Mouse (Mus musculus) stomach, postnatal 0 days (tissue): ENCODE measurements around the gene Bloc1s4. TPM values are rescaled to one million over a fixed set of nuclear protein-coding genes. Genes with fewer than 3 reads are reported as not detected.

Experiments used
- ATAC-seq: fragments of 200-750 bp; cut with Nextera tagmentation; 2 replicates; pipeline ENCODE4 v1.8.0; 2017; ENCODE audit not compliant: low FRiP score, low TSS enrichment
- DNase-seq: peaks from one replicate; pipeline ENCODE4 v3.0.0-alpha.2; 2016; ENCODE audit warnings: low spot score
- H3K27ac ChIP-seq: fragments of 300-500 bp; sonication (generic); replicated peaks from 2 replicates; pipeline ENCODE4 v1.5.1; 2014; ENCODE audit warnings: mild to moderate bottlenecking, control low read depth
- H3K27me3 ChIP-seq: fragments of 300-500 bp; sonication (generic); 2 replicates; pipeline ENCODE4 v1.6.1; 2014; ENCODE audit warnings: low read length; ENCODE audit not compliant: control insufficient read depth, insufficient read depth
- H3K36me3 ChIP-seq: fragments of 300-500 bp; sonication (generic); 2 replicates; pipeline ENCODE4 v1.6.1; 2014; ENCODE audit warnings: low read length, mixed read lengths; ENCODE audit not compliant: control insufficient read depth, insufficient read depth
- H3K4me1 ChIP-seq: fragments of 300-500 bp; sonication (generic); replicated peaks from 2 replicates; pipeline ENCODE4 v1.6.1; 2014; ENCODE audit warnings: antibody characterized with exemption; ENCODE audit not compliant: control insufficient read depth, insufficient read depth
- H3K4me2 ChIP-seq: fragments of 300-500 bp; sonication (generic); replicated peaks from 2 replicates; pipeline ENCODE4 v1.6.1; 2014; ENCODE audit warnings: low read depth, mild to moderate bottlenecking, control low read depth, moderate library complexity
- H3K4me3 ChIP-seq: fragments of 300-500 bp; sonication (generic); 2 replicates; pipeline ENCODE4 v1.5.1; 2014; ENCODE audit warnings: low read depth, low read length, control low read depth
- H3K9ac ChIP-seq: fragments of 300-500 bp; sonication (generic); 2 replicates; pipeline ENCODE4 v1.6.1; 2014; ENCODE audit warnings: mild to moderate bottlenecking, low read length, control low read depth, mixed read lengths
- H3K9me3 ChIP-seq: fragments of 300-500 bp; sonication (generic); 2 replicates; pipeline ENCODE4 v1.6.1; 2016; ENCODE audit warnings: low read length; ENCODE audit not compliant: control insufficient read depth
- CTCF ChIP-seq: IDR thresholded peaks from 2 replicates; pipeline ENCODE4 v1.5.1; 2016; ENCODE audit warnings: antibody characterized with exemption, low read depth, mild to moderate bottlenecking, moderate library complexity
- EP300 ChIP-seq: optimal IDR thresholded peaks from 2 replicates; pipeline ENCODE3; 2016; ENCODE audit warnings: antibody characterized with exemption
- WGBS: fragments of 180-500 bp; shearing (Covaris S2); extraction: QIAGEN DNeasy Blood & Tissue Kit; methylation state at CpG from one replicate; pipeline ENCODE4 v1.1.7; 2014; 5-methylcytosine and 5-hydroxymethylcytosine counted together
- polyA plus RNA-seq: library from polyadenylated mRNA; unstranded; fragments of >200 nt; fragmentation: Nextera tagmentation; extraction: Ambion mirVana; gene quantifications from 2 replicates; pipeline ENCODE4 v1.2.1, GENCODE M21; 2015

Gene Bloc1s4
- polyA plus RNA-seq, 1 experiment from 2014 or later, result 21.4 TPM

- TF ChIP-seq CTCF (no peak), EP300 (no peak)
- Histone ChIP-seq H3K4me3 (no peak overlapping the region), H3K9ac (no peak overlapping the region), H3K4me2 (peak overlapping the region; percentile 25; the same call in 1 of the 2 replicates), H3K27ac (peak overlapping the region; percentile 70), H3K27me3 (no peaks in the 10 kb centered on the region), H3K9me3 (no peaks in the 10 kb centered on the region), H3K36me3 (no peaks in the 10 kb centered on the region), H3K4me1 (no peaks in the 10 kb centered on the region)
- DNase-seq (peak; percentile 33), ATAC-seq (peak; percentile 18; the same call in 1 of the 2 replicates)
- 37% methylated on average over 12 of the region's 12 CpGs for WGBS
Observed at GRCm38 (mm10) chr5:36725861-36726260, 22.6 kb downstream of the Bloc1s4 start.

DNA sequence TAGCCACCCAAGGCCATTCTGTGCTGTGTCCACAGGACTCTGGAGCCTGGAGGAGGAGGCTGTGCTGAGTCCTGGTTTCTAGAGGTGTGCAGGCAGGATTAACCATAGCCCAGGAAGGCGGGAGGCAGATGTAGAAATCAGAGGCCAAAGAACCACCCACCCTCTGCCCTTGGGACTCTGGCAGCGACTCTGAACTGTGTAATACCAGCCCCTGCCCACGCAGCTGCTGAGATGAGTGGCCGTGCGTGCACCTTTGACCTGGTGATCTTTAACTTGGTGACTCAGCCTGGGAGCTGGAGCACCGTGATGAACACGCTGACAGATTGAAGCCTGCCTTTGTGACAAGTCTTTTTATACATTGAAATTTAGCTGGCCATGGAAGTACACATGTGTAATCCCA is 24.2 kb downstream of the Bloc1s4 start:
- H3K9ac ChIP-seq, result no peak overlapping the region
- WGBS, result 55% methylated on average over 7 of the region's 7 CpGs
- no peaks in the 10 kb centered on the region for H3K27me3 ChIP-seq
- H3K4me2 ChIP-seq, result no peak overlapping the region
- no peak overlapping the region for H3K4me3 ChIP-seq
- peak; percentile 43 for DNase-seq
- TF ChIP-seq CTCF, result no peak
- TF ChIP-seq EP300, result no peak
- H3K36me3 ChIP-seq, result no peaks in the 10 kb centered on the region
- H3K27ac ChIP-seq, result peak overlapping the region; percentile 26; the same call in 1 of the 2 replicates
- H3K9me3 ChIP-seq, result no peaks in the 10 kb centered on the region
- ATAC-seq, result peak; percentile 24; the same call in 1 of the 2 replicates
- H3K4me1 ChIP-seq, result no peaks in the 10 kb centered on the region

DNA sequence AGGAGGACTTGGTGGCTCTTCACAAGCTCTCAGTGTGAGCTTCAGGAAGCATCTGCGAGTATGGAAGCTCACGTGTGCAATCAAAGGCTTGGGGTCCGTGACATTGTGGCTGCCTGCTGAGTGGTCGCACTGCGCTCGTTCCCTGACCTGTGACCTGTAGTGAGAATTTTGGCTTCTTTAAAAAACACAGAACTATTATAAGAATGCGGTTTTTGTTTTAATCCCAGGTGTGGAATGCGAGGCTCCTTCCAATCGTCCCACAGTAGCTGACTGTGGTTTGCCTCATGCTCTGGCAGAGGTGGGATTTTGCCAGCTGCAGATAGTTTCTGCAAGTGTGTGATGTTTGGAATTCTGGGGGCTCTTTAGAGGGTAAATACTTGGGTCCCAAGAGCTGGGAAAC is 25.1 kb downstream of the Bloc1s4 start:
- TF ChIP-seq EP300 (no peak), CTCF (no peak)
- Histone ChIP-seq H3K4me3 (no peak overlapping the region), H3K9me3 (no peaks in the 10 kb centered on the region), H3K4me1 (no peaks in the 10 kb centered on the region), H3K27ac (no peak overlapping the region), H3K9ac (no peak overlapping the region), H3K4me2 (no peak overlapping the region), H3K36me3 (no peaks in the 10 kb centered on the region), H3K27me3 (no peaks in the 10 kb centered on the region)
- WGBS, result 75% methylated on average over 9 of the region's 9 CpGs
- DNase-seq (no peak), ATAC-seq (no peak)

DNA sequence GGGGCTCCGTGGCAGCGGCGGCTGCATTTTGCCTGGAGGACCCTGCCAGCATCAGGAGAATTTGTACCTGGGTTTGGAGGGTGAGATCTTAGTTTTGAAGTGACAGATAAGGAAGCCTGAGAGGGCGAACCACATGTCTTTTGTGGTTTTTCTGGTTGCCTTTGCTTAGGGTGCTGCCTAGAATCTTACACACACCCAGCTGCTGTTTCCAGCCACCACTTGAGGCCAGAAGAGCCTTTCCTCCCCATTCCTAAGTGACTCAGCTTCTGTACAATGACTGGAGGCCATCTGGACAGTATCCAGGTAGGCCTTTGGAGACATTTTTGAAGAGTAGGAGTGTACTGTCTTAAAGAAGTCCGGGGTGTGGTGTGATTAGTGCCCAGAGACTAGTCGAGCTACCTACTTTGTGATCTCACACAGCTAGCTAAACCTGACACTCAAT is 26.0 kb downstream of the Bloc1s4 start:
- H3K9me3 ChIP-seq, result no peaks in the 10 kb centered on the region
- TF ChIP-seq EP300 (peak; percentile 61), CTCF (no peak)
- ATAC-seq, result peak; percentile 73
- peak; percentile 34 for DNase-seq
- H3K9ac ChIP-seq, result no peak overlapping the region
- H3K4me3 ChIP-seq, result no peak overlapping the region
- no peaks in the 10 kb centered on the region for H3K4me1 ChIP-seq
- no peaks in the 10 kb centered on the region for H3K27me3 ChIP-seq
- H3K27ac ChIP-seq, result peak overlapping the region; percentile 81
- 59% methylated on average over 6 of the region's 6 CpGs for WGBS
- no peak overlapping the region for H3K4me2 ChIP-seq
- H3K36me3 ChIP-seq, result no peaks in the 10 kb centered on the region

GRCm38 (mm10) chr5:36720710-36721375 is 27.6 kb downstream of the Bloc1s4 start:
- H3K4me1 ChIP-seq, result no peaks in the 10 kb centered on the region
- H3K4me2 ChIP-seq, result no peak overlapping the region
- 0 out of 2 replicates have a peak overlapping the region, but pooled peaks have one; percentile 24 for H3K27ac ChIP-seq
- H3K9ac ChIP-seq, result no peak overlapping the region
- no peak overlapping the region for H3K4me3 ChIP-seq
- 62% methylated on average over 5 of the region's 5 CpGs for WGBS
- TF ChIP-seq EP300 (no peak), CTCF (no peak)
- no peaks in the 10 kb centered on the region for H3K36me3 ChIP-seq
- H3K27me3 ChIP-seq, result no peaks in the 10 kb centered on the region
- H3K9me3 ChIP-seq, result no peaks in the 10 kb centered on the region
- DNase-seq (no peak), ATAC-seq (no peak)

DNA sequence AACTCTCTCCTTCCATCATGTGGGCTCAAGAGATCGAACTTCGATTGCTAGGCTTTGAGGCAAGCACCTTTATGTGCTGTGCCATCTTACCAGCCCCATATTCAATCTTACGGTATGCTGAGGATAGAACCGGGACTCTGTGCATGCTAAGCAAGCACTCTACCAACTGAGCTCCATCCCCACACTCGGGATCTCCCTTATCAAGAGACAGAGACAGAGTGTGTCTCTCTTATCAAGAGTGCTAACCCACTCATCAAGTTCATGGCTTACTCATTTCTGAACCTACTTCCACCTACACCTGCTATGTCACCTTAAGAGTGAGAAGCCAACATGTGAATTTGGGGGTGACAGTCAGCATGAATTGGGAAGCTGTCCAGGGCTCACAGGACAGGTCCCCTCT is 28.2 kb downstream of the Bloc1s4 start:
- no peak overlapping the region for H3K4me3 ChIP-seq
- H3K9ac ChIP-seq, result no peak overlapping the region
- TF ChIP-seq EP300, result no peak
- TF ChIP-seq CTCF, result no peak
- H3K27me3 ChIP-seq, result no peaks in the 10 kb centered on the region
- DNase-seq, result no peak
- no peak for ATAC-seq
- H3K4me2 ChIP-seq, result no peak overlapping the region
- H3K36me3 ChIP-seq, result no peaks in the 10 kb centered on the region
- 82% methylated on average over 5 of the region's 5 CpGs for WGBS
- no peak overlapping the region for H3K27ac ChIP-seq
- no peaks in the 10 kb centered on the region for H3K4me1 ChIP-seq
- H3K9me3 ChIP-seq, result no peaks in the 10 kb centered on the region
